Mouse (Mus musculus) heart, postnatal 10 days (tissue): ENCODE measurements around the gene Lrrc74b. TPM values are rescaled to one million over a fixed set of nuclear protein-coding genes. Genes with fewer than 3 reads are reported as not detected.
A peak's percentile ranks its signal among the peaks of the same experiment; 100 is the strongest.
"Not testable (repeated sequence)": the region's sequence is repeated elsewhere in the genome, so short reads cannot be mapped to it uniquely, and the experiment has no call there.

Source experiments
- DNase-seq, 2 experiments: peaks; one replicate each; pipeline ENCODE4 v3.0.0; 2021
- intact Hi-C: fragments of 180-260 bp; cut with DNase I; formaldehyde crosslinking; loops from one replicate; pipeline ENCODE4 v1.15.1; 2025
- total RNA-seq, 2 experiments: library from RNA; stranded (reverse); gene quantifications; 2 replicates each; pipeline ENCODE4 v1.2.3; 2021

The Lrrc74b gene
- under 1 TPM in 1 of 2 experiments, not detected in 1; 0.30 TPM for total RNA-seq

DNA sequence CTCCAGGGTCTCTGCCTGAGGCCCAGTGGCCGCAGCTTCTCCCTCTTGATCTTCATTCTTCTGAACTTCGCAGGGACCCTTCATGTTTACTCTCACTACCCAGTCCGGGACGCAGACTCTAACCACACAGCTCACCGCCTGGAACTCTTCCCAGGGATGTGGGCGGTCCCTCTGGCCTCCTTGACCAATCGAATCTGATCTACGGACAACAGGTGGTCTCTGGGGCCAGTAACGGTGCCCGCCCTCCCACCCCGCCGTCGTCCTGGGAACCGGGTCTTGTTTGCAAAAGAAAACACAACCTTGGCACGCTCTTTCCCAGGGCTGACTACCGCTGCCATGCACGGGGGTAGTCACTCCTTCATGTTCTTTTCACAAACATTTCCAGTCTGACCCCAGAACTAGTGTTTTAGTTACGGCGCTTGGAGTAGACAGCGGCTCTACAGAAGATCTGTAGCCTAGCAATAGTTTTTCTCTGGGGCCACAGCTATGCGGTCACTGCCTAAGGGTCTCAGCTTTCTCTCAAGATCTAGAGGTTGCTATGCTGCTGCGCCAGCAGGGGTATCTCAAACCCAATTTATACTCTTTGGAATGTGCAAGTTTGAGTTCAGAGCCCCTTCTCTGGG, at the start of gene Lrrc74b:
TSS of gene Lrrc74b (minus strand) at position 120 of the 623 bp plus-strand sequence.
- intact Hi-C loops, result no loop called here
- peak; percentile 73 to 81 for DNase-seq

GRCm38 (mm10) chr16:17605684-17606083, 44.6 kb upstream of the Lrrc74b start:
- intact Hi-C loops, result no loop called here
- no peak for DNase-seq

DNA sequence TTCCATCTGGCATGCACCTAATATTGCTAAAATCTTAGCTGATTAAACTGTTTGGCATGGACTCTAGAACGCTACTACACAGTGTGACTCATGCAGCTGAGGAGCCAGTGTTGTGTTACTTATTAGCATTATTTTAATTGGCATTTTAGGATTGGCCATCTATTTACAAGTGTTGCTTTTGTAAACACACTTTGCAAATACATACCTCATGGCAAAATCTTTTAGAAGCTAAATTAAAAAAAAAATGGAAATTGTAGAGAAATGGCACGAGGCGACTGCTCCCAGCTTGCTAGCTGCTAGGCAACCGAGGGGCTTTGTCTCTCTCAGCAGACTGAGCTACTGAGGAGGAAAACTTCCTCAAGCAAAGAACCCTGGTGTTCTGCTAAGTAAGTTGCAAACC, 43.9 kb upstream of the Lrrc74b start:
- intact Hi-C loops, result no loop called here

GRCm38 (mm10) chr16:17600944-17601562, 40.0 kb upstream of the Lrrc74b start:
- peak in 1 of 2 experiments; percentile 5 for DNase-seq
- intact Hi-C loops, result no loop called here

More for the DNA sequence above, 43.9 kb upstream of the Lrrc74b start:
- DNase-seq, result no peak

GRCm38 (mm10) chr16:17590731-17591130, 29.7 kb upstream of the Lrrc74b start:
- DNase-seq, result no peak
- intact Hi-C loops, result no loop called here

DNA sequence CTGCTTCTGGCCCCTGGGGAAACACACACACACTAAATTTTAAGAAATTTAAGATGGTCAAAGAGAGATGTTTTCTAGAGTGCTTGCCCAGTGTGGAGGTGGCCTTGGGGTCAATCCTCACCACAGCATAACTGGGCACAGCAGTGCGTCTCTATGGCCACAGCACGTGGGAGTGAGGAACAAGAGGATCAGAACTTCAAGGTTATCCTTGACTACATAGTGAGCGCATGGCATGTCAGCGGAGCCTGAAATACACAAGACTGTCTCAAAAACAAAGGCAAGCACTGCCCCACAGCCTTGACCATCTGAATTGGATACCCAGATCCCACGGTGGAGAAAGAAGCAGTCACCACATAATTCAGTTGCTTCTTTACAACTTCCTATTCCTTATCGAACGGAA, 23.5 kb upstream of the Lrrc74b start:
- DNase-seq, result no peak
- intact Hi-C loops, result no loop called here

DNA sequence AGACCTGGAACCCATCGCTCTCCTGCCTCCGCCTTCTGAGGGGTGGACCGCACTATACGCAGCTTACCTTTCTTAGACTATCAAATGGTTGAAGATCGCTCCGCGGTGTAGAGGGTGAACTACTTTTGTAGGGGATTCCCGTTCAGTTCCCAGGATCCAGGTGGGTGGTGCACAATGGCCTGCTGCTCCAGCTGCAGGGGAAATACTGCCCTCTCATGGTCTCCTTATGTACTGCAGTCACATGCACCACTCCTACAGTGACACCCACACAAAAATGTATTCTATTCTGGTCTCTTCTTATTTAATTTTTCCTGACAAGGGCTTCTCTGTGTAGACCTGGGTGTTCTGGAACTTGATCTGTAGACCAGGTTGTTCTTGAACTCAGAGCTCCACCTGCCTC, 22.0 kb upstream of the Lrrc74b start, which contains the start of gene Slc7a4:
TSS of gene Slc7a4 (minus strand) at position 151 of the 400 bp plus-strand sequence.
- no peak for DNase-seq
- intact Hi-C loops, result no loop called here

DNA sequence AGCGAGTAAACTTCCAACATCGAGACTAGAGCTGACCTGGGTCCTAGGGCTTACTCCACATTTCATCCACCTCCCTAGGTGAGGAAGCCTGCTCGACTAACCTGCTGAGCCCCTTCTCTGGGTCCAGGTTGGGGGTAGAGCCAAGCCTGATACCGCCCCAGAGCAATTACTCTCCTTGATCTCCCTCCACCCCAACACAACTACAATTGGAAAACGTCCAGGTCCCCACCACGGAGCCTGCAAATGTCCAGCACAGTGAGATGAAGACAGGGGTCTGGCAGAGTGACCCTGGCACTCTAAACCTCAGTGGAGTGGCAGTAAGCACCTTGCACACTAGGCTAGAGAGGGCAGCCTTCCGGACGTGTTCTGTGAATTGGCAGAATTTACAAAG, 15.8 kb upstream of the Lrrc74b start:
- DNase-seq, result no peak
- intact Hi-C loops, result no loop called here

DNA sequence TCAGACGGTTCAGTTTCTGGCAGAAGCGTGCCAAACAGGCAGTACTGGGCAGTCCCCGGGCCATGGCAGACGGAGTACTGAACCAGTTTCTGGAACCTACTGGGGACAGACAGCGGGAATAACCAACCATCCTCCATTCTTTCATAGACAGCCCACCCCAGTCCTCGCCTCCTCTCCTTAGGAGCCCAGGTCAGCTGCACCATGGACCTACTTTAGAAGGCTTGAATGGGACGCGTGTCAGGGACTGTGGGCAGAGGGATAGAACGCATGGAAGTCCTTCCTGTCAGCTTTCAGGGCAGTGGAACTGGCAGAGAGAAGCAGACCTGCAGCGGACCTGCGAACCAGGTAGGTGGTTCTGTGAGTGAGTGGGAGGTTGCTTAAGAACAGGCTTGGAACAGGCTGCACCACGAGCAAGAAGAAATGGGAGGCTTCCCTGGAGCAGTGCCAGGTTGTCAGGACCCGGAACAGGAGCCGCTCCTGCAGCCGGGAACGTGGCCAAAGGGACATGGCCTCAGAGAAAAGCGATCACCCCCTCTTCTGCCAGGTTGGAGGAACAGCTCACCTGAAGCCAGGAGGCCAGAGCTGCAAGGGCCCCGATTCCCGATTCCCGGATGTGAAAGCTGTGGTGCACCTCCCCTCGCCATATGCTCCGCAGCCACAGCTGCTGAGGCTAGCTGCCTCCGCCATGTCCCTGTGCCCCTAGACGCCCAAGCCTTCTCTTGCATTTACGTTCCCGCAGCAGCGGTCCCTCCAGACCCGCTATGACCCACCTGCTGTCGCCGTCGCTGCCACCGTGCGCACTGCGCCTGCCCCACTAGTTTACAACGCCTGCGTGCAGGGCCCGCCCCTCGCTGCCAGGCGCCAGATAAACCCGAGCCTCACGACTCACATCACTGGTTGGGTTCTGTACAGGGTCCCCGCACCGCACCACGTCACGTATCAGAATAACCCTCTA, 15.1 kb upstream of the Lrrc74b start:
- intact Hi-C loops, result no loop called here
- DNase-seq, result peak; percentile 63 to 70

DNA sequence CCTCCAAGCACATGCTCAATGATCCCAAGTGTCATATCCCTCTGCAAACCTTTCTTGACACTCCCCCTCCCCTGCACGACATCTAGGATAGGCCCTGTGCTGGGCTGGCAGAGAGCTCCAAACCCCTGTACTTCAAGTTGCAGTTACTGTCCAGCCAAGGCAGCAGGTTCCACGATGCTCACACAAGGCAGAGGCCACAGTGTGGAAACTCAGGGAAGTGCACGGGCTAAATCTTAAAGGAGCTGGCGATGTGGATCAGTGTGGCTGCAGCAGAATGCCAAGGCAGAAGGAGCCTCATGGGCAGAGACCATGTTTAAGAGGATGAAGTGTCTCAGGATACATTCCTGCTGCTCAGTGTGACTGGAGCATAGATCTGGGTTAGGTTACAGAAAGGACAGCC, 5.1 kb upstream of the Lrrc74b start:
- DNase-seq, result no peak
- intact Hi-C loops, result no loop called here

DNA sequence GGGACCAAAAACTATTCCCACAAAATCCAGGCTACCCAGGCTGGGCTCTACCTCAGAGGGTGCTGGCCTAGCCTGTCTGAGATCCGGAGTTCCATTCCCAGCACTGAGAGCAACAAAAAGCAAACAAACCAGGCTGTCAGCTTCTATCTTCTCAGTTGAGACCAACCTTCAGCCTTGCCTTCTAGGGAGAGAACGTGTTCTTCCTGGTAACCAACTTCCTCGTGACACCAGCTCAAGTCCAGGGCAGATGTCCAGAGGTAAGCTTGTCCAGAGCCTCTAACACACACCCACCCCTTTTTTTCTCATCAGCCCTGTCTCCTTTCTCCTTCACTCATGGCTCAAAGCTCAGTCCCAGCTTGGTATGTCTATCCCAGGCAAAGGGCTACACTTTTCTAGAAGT, 3.7 kb upstream of the Lrrc74b start:
- intact Hi-C loops, result no loop called here
- DNase-seq, result no peak

DNA sequence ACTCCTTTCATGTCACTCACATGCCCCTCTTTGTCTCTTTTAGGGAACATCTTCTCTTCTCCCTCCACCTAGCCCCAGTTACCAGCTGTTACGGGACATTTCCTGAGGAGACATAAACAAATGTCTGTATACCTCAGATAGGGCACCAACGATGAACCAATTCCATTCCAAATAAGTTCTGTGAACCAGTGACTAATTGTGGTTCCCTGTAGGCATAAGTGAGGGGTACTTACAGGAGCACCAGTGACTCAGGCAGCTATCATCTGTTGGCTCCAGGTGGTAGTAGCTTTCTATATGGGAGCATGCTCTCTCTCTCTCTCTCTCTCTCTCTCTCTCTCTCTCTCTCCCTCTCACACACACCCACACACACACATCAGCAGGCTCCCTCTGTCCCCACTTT, 3.2 kb upstream of the Lrrc74b start:
- no peak for DNase-seq
- intact Hi-C loops, result no loop called here

GRCm38 (mm10) chr16:17563580-17563979, 2.5 kb upstream of the Lrrc74b start:
- no peak for DNase-seq
- intact Hi-C loops, result no loop called here

DNA sequence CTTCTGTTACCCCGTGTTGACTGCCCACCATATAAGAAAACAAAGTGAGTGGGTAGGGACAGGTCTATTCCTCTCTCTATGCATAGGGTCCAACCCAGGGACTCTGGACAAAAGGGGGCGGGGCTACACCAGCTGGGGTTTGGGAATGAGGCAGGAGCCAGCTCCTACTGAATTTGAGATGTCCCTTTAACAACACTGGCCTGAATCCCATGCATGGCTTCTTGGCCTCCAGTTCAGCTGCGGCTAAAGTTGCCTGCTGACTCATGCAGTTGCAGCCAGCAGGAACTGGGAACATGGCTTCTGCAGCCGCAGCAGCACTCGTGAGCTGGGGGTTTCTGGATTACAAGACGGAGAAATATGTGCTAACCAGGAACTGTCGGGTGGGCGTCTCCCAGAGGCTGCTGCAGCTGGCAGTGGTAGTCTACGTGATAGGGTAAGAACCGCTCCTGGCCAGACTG, 733 bp upstream of the Lrrc74b start, which contains the start of gene P2rx6:
TSS of gene P2rx6 (plus strand) at position 135 of the 458 bp plus-strand sequence.
- intact Hi-C loops, result no loop called here
- peak; percentile 76 to 82 for DNase-seq

DNA sequence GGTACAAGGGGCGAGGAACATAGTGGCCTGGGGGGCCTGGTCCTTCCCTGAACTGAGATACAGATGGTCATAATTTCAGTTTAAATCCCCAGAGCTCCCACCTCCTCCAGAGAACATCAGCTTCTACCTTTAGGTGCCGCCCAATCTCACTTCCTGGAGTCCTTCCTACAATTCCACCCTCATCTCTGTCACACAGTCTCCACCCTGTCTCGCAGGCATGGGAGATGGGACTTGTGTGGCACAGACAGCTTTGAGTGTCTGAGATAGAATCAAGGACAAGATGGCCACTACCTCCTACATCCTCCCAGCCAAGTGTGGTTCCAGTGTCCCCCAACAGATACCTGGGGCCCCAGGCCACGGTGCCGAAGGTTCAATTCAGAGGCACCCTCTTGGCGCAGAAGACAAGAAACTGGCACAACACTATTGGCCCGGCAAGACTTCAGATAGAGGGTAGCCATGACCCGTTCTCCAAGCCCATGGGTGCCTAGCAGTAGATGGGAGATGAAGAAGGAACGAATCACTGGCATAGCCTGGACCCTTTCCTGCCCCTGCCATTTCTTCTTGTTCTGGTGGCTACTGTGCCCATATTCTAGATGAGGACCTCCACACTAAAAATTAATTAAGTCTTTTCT, 1.5 kb downstream of the Lrrc74b start:
- intact Hi-C loops, result loop anchor here (2.0 kb wide), 1 partner anchor 57 kb away; no protein-coding TSS in a partner anchor
- DNase-seq, result no peak

DNA sequence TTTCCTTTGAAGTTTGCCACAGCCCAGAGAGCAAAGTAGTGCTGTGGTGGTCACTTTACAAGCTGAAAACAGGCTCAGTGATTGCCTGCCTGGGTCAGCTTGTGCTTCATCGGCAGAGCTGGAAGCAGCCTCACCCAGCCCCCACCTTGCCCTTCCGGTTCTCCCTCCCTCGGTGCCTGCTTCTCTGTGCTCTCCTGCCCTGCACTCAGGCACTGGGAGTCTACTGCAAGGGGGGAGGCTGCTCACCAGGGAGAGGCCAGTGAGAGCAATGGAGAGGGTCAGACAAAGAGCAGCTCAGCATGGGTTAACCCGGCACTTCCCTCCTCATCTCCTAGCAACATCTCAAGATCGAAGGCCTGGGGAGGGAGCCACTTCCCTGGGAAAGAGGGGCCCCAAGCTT, 2.2 kb downstream of the Lrrc74b start:
- intact Hi-C loops, result loop anchor here (2.0 kb wide), 1 partner anchor 58 kb away; no protein-coding TSS in a partner anchor

GRCm38 (mm10) chr16:17557947-17558480, 3.0 kb downstream of the Lrrc74b start:
- intact Hi-C loops, result loop anchor here (2.0 kb wide), 2 partner anchors 59 to 169 kb away; no protein-coding TSS in a partner anchor
- DNase-seq, result peak; percentile 78 to 85

More for the DNA sequence above, 2.2 kb downstream of the Lrrc74b start:
- no peak for DNase-seq

GRCm38 (mm10) chr16:17556907-17557306, 4.1 kb downstream of the Lrrc74b start:
- DNase-seq, result no peak
- intact Hi-C loops, result loop anchor here (2.0 kb wide), 1 partner anchor 170 kb away; no protein-coding TSS in a partner anchor

- no peak for DNase-seq
- intact Hi-C loops, result loop anchor here (2.0 kb wide), 1 partner anchor 171 kb away; no protein-coding TSS in a partner anchor
Measured at GRCm38 (mm10) chr16:17556180-17556579, 4.9 kb downstream of the Lrrc74b start.

DNA sequence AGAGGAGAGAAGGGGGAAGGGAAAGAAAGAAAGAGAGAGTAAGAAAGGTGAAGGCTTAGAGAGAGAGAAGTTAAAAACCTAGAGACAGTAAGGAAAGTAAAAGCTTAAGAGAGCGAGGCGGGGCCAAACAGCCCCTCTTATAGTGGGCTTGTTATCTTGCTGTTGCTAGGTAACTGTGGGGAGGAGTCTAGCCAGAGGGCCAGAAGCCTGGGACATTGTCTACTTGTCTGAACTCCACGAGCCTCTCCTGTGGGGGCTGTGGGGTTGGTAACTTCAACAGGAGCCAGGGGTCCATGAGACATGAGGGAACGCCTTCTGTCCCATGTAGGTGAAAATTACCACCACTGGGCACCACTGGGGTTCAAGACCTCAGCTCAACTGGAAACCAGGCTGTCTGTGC, 6.3 kb downstream of the Lrrc74b start:
- DNase-seq, intact Hi-C loops: not testable (repeated sequence)
